Mouse (Mus musculus) heart, adult 9 months (tissue): Measurements from ENCODE around the gene Sgip1.

Source experiments
- DNase-seq, 2 experiments: peaks; one replicate each; pipeline ENCODE4 v3.0.0; 2022; ENCODE audit warnings: low spot score in 2 of 2

Sgip1 gene

DNA sequence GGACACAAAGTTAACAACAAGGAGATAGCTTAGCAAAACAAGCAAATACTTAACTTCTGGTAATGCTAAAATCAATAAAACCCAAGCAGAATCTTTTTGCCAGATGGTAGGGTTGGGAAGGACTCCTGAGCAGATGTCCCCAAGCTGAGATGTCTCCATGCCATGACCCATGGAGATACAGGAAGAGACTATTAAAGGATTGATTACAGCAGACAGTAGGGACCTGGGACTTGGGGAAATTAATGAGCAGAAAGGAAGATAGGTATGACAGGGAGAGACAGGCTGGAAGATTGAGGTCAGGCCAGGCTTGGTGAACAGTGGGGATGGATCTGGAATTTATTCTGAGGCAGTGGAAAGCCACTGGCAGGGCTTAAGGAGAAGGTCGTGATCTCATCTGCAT is 33.5 kb downstream of the Sgip1 start:
- DNase-seq: no peak

DNA sequence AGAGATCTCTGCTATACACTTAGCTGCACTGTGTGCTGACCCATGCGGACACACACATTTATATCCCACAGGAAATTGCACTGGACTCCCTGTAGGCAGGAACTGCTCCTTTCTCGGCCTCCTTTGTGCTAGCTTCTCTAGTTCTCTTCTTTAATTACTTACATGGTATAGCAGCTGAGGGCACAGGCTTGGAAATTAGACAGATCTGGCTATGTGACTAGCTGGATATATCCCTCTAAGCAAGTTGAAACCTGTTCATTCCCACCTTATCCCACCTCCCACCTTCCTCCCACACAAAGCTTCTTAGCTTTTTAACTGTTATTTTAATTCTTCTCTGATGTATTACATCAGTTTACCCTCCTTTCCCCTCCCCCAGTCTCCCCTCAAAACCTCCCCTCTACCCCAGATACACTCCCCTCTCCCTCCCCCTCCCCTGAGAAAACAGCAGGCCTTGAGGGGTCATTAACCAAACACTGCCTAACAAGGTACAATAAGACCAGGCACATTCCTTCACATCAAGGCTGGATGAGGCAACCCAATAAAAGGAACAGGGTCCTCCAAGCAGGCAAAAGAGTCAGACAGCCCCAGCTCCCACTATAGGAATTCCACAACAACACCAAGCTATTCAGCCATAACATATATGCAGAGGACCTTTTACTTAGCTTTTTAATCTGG is 34.6 kb downstream of the Sgip1 start:
- DNase-seq: no peak

DNA sequence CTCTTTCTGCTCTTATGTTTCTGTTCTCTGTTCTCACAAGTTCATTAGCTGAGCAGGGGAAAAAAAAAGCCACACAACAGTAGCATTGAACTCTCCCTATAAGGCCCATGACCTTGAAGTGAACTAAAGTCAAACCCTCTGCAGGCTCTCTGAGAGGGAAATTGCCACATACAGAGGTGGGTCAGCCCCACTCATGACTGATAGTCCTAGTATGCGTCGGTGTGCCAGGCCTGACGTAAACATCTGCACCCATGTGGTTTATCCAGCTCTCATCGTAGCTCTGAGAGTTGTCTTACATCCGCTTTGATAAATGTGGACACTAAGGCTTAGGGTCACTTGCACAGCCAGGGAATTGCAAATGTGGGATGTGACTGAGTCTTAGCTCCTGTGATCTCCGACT is 38.8 kb downstream of the Sgip1 start:
- DNase-seq: no peak

DNA sequence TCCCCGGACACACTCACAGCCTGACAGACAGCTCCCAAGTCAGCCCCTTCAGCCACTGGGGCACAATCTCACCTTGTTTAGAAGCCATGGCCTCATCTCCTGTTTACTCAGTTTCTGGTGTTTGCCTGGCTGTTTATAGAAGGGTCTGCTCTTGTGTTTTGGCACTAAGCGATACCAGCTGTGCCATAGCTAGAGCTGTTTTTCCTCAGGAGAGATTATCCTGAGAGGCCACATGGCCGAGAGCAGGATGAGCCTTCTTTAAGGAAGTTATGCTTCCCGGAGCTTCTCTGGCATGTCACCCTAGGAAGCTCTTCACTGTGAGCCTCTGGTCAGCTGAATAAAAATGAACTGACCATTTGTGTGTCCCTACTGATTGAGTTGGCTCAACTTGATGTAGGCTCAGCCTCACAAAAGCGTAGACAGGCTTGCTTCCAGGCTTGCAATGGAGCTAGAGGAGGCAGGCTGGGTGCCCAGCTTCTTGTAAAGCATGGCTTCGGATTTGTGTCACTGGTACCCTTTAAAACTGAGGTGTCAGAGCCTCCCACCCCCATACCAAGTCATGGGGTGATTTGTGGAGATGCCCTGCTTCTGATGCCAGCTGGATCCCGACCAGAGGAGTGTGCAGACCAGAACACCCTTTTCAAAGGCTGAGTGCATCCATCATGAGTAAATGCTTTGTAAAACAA is 42.1 kb downstream of the Sgip1 start:
- DNase-seq: no peak

DNA sequence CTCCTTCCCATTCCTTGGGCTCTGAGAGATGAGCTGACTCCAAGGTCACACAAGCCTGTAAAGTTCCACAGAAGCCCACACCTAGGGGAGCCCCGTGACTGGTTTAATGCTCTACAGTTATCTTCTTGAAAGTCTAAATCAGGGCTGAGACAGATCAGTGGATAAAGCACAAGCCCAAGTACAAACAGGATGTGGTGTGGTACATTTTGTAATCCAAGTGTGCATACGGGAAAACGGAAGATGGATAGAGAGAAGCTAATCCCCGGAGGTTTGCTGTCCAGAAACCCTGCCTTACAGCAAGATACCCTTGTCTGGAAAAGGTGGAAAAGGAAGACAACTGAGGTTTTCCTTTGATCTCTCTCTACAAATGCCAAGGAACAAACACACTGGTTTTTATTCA is 44.1 kb downstream of the Sgip1 start:
- DNase-seq: no peak

DNA sequence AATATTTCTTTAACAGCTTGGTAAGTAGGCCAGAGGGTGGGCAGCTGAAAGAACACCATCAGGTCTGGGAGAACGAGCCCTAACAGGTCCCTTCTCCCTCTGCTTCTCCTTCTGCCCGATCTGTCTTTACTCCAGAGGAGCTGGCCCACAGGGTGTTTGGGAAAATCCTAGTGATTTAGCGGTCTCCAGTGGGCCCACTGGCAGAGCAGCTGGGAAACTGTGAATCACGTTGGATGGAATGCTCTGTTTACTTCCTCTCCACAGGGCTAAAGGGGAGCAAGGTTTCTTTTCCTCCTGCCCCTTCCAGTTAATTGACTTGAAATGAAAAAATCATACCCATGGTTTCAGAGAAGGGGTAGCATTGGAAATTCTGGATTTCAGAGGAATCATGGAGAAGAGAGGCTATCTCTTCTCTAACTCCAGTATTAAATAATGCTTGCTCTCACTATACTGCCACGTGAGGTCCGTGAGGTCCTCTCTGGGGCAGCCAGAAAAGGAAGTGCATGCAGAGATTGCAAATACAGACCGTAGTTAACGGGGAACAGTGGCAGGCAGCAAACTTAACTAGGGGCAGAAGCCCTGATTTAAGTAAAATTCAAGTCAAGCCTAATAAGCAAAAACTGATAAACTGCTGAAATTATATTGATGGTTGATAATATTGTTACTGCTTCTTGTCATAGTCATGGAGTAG is 51.1 kb downstream of the Sgip1 start:
- DNase-seq: peak; percentile 65 to 70

DNA sequence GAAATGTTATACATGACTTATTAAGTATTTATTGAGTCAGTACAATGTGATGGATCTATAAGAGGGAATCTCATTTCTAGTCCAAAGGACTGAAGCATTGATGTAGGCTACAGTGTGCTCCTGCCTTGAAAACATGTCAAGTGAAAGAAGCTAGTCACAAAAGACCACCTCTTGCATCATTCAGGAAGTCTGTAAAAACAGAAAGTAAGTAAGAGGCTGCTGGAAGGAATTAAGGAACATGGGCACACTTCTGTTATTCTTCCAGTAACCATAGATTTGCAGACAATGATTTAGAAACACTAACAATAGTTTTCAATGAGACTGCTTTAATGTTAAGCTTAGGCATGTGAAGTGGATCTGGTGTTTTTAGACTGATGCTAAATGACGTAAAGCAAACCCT is 60.4 kb downstream of the Sgip1 start:
- no peak for DNase-seq

DNA sequence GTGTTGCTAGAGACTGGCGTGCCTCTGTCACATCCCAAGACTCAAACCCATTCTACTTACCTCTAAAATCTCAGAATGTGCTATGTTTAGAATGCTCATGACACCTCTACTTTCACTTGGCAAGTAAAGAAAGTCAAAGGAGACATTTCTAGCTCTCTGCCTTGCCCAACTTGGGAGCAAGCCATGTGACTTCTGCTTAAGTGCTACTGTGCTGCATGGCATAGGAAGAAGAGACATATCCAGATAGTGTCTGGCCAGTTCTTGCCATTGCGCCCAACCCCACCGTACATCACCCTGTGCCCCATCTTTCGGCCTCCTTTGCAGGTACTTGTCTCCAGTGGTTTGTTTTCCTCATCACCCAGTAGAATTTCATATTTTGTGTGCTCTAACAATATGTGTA is 60.8 kb downstream of the Sgip1 start:
- no peak for DNase-seq

DNA sequence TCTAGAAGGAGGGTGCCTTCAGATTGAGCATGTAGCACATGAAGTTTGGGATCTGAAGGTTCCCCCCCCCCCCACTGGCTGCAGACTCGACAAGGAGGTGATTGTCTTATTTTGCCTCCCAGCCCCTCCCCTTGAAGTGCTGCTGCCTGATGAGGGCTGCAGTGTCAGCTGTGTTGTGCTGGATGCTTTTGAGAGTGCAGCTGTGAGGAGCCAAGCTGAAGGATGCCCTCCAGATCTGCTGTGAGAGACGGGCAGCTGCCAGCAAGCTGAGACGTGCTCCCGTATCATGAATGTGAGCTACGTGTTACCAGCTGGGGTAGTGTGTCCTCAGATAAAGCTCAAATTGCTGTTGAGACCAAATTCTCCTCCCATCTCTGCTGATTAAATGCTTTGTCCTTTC is 63.5 kb downstream of the Sgip1 start:
- DNase-seq: no peak

DNA sequence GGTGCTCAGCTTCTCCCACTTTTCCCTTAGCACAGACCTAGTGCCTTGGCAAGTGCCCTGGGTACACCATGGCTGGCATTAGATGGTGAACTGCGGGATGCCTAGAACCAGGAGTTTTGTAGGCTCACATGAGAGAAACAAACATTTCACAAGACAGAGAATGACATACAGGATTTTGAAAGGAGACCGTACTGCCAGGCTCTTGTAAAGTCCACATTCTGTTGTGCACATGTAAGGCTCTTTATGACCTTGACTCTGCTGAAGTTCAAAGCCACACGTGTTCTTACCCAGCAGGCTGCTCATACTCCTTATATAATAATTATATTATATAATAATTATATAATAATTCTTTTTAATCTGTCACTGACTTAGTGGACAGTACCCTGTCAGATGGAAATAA is 65.9 kb downstream of the Sgip1 start:
- DNase-seq: no peak

DNA sequence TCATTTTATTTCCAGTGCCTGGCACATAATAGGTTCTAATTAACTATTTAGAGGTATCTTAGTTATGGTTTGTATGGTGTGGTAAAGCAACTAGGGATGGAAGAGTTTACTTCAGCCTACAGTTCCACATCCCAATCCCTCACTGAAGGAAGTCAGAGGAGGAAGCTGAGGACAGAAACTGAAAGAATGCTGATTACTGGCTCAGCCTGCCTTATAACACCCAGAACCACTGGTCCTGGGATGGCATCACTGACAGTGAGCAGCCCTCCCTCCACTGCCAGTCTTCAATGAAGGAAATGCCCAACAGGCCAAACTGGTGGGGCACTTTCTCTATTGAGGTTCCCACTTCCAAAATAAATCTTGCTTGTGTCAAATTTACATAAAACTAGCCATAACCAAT is 67.2 kb downstream of the Sgip1 start:
- no peak for DNase-seq

DNA sequence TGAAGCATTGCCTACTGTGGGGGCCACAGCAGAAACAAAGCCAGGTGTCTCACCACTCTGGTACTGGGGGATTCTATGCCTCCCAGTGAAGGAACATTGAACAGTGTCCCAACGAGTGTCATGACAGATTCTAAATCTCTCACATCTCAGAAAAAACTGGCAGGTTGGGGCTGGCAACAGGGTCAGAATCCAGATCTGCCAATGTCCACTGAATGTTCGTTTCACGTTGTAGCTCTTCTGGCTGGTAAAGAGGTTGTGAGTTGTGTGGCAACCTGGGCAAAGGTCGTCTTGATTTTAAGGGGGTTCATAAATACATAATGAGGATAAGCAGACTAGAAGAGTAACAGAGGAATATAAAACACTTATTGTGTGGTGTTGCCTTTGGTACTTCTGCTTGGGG is 68.2 kb downstream of the Sgip1 start:
- no peak for DNase-seq

DNA sequence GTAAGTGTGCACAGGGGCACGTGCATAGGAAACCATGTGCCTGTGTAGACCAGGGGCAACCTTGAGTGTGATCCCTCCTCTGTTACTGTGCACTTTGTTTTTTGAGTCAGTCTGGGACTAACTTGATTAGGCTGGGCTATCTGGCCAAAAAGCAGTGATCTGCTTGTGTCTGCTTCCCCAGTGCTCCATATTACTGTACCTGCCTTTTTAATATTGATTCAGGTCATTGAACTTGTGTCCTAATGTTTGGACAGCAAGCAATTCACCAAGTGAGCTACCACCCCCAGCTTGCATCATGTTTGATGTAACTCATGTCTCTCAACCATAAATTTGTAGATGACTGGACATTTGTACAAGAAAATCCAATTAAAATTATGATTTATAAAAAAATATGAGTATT is 69.2 kb downstream of the Sgip1 start:
- DNase-seq: no peak

DNA sequence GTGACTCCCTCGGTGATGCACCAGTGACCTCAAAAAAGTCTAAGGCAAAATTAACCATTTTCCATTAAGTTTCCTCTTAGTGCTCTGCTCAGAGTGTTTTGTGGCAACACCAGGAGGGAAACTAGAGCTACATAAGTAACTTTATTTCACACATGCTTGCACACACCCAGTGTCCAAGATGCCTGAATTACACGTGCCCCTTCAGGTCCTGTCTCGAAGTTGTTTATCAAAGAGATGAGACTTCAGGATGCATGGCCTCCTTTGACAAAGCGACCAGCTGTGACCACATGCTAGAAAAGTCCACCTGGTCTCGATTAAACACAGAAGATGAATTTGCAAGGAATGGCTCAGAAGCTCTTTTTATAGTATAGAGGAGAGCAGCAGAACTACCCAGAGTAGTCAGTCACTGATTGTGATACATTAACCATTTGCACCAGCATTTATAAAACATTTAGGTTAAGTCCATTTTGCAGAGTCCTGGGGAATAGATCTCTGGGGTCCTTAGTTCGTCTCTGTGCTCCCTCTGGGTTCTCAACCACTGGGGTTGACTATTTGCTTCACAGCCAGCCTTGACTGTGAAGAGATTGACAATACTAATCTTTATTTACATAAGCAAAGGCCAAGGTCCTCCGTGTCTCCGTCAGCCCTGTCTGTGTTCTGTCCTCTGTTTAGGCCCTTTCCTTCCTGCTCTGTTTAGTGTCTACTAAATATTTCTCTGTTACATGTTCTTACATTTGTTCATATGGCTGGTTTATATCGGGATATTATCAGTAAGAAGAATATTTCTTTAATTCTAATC is 70.1 kb downstream of the Sgip1 start:
- DNase-seq: no peak

DNA sequence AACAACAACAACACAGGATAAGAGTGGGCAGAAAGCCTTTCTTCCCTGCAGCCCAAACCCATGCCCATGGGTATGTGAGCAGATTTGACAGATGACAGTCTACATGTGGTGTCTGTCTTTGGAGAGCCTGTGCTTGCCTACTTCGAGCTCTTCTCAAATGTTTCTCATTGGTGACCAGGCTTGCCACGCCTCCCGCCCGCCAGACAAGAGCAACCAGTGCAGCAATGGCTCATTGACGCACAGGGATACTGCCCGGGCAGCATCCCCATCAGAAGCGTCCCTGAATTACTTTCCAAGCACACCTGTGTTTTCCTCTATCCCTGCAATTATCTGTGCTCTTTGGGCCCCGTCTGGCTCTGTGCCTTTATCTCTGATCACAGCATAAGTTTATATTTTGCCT is 72.2 kb downstream of the Sgip1 start:
- no peak for DNase-seq

DNA sequence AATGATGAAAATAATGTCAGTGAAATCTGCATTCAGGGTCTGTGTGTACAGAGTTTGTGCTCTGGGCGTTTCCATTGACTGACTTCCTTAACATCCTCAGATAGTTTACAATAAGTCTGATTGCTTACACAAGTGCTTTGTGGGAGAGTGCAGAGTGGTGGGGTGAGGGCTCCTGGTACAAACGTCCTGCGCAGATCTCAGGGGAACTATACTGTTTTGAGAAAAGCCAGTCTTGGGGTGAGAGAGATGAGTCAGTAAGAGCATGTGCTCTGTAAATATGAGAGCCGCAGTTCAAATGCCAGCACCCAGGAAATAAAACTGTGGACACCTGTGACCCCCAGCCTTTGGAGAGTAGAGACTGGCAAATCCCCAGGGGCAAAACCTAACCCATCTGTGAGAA is 80.7 kb downstream of the Sgip1 start:
- DNase-seq: no peak

DNA sequence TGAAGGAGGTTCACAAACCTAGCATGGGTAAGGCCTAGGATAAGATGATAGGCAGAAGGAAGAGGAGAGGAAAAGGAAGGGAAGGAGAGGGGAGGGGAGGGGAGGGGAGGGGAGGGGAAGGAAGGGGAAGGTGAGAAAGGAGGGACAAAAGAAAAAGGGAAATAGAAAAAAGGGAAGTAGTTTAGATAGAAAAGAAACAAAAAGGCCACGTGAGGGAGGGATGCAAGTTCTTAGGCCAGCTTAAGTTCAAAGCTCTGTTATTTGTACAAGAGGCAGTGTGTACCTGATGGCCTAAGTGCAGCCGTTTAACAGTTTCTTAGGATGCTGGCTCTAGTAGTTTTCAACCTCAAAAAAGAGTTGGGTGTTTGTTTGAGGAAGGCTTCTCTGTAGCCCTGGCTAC is 83.4 kb downstream of the Sgip1 start:
- DNase-seq: no peak

DNA sequence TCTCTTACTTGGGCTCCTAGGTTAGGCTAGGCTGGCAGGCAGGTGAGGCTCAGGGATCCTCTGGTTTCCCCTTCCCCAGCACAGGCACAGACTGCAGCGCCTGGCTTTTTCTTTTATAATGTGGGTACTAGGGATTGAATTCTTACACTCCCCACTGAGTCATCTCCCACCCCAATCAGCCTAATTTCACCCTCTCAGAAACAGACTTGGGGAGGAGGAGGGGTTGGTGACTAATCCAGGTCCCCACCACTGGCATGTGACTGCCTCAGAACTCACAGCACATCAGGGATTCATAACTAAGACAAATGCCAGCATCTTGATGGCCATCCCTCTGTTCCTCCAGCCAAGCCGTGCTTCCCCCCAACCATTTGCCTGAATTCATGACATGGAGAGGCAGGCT is 85.1 kb downstream of the Sgip1 start:
- no peak for DNase-seq

DNA sequence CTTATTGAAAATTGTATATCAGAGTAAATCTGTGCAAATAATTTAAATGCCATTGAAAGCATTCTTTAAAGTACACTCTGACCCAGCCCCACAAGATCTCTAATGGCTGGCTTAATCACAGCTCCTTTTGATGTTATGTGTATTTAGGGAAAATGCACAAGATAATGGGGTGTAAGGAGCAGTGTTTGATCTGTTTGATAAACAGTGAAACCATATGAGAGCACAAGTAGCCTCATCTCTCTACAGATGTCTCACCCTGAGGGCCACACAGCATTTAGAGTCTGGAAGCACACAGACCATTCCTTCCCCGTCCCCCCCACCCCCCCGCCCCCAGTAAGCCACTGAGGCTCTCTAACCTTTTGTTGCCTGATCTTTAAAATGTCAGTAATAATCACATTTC is 87.4 kb downstream of the Sgip1 start:
- no peak for DNase-seq

DNA sequence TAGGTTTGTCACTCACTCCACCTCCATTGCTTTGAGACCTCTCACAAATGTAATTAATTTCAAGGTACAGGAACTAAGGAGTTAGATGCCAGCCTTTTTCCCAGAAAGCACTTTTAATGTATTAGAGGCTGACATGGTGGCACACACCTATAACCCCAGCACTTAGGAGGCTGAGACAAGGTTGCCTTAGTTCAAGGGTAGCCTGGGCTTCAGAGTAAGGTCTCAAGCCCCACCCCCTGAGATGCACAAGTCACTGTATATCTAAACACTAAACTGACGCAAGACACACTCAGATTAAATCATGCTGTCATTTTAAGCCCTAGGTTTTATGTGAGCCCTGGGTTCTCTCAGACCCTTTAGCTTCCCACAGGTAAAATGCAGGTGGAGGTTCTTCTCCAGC is 92.1 kb downstream of the Sgip1 start:
- DNase-seq: no peak

DNA sequence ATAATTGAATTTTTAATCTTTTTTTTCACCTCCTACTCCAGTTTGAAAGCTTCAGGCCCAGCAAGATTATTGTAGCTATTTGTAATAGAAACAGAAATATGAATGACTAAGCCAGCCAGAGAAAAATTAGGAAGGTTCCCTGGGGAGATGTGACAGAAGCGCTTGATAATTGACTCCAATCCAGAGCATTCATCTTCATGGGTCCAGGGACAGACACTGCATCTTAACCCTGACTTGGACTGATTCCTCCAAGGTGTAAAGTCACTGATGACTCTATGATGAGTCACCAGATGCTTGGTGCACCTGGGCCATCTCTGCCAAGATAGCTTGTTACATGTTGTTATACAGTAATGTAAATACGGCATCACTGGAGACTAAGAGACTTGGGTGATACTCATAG is 92.6 kb downstream of the Sgip1 start:
- no peak for DNase-seq

DNA sequence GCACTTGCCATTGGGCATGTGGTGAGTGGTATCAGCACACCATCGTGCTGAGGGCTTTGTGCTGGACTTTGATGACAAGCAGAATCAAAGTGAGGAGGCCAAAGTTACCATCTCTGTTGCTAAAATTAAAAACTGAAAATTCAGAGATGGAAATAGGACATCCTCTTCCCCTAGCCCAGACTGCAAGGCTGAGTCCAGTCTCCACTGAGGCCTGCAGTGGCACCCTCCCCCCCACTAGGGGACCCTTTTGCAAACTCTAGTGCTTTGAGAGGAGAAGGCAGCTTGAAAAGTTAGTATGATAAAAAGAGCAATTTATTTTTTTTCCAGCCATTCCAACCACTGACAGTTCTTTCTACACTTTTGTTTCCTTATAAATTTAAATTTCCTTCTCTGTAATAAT is 93.6 kb downstream of the Sgip1 start:
- no peak for DNase-seq
